Mouse (Mus musculus) midbrain, embryonic 13.5 days (tissue): Measurements from ENCODE around the gene Chil4. TPM values are rescaled to one million over a fixed set of nuclear protein-coding genes. Genes with fewer than 3 reads are reported as not detected.
"Not testable (repeated sequence)": the region's sequence is repeated elsewhere in the genome, so short reads cannot be mapped to it uniquely, and the experiment has no call there.

ENCODE experiments used
- ATAC-seq: fragments of 200-750 bp; cut with Nextera tagmentation; 2 replicates; pipeline ENCODE4 v1.8.0; 2017; ENCODE audit warnings: mild to moderate bottlenecking, moderate TSS enrichment, moderate library complexity
- H3K27ac ChIP-seq: fragments of 300-500 bp; sonication (generic); 2 replicates; pipeline ENCODE4 v1.5.1; 2015; ENCODE audit warnings: inconsistent platforms, mild to moderate bottlenecking, moderate library complexity
- H3K27me3 ChIP-seq: fragments of 300-500 bp; sonication (generic); 2 replicates; pipeline ENCODE4 v1.6.1; 2015; ENCODE audit warnings: mild to moderate bottlenecking, inconsistent platforms
- H3K36me3 ChIP-seq: fragments of 300-500 bp; sonication (generic); 2 replicates; pipeline ENCODE4 v1.6.1; 2015; ENCODE audit warnings: mild to moderate bottlenecking, inconsistent platforms
- H3K4me1 ChIP-seq: fragments of 300-500 bp; sonication (generic); replicated peaks from 2 replicates; pipeline ENCODE4 v1.6.1; 2015; ENCODE audit warnings: inconsistent platforms
- H3K4me2 ChIP-seq: fragments of 300-500 bp; sonication (generic); replicated peaks from 2 replicates; pipeline ENCODE4 v1.6.1; 2015; ENCODE audit warnings: moderate library complexity, mild to moderate bottlenecking, inconsistent platforms
- H3K4me3 ChIP-seq: fragments of 300-500 bp; sonication (generic); replicated peaks from 2 replicates; pipeline ENCODE4 v1.5.1; 2015; ENCODE audit warnings: mild to moderate bottlenecking, inconsistent platforms
- H3K9ac ChIP-seq: fragments of 300-500 bp; sonication (generic); replicated peaks from 2 replicates; pipeline ENCODE4 v1.6.1; 2015; ENCODE audit warnings: mild to moderate bottlenecking, inconsistent platforms
- H3K9me3 ChIP-seq: fragments of 300-500 bp; sonication (generic); 2 replicates; pipeline ENCODE4 v1.6.1; 2016; ENCODE audit warnings: mild to moderate bottlenecking, inconsistent platforms
- WGBS: fragments of 180-500 bp; shearing (Covaris S2); methylation state at CpG from one replicate; pipeline ENCODE4 v1.1.7; 2015; 5-methylcytosine and 5-hydroxymethylcytosine counted together
- polyA plus RNA-seq: library from polyadenylated mRNA; unstranded; fragments of >200 nt; fragmentation: Nextera tagmentation; extraction: Ambion mirVana; gene quantifications from 2 replicates; pipeline ENCODE4 v1.2.1, GENCODE M21; 2015

The Chil4 gene
- polyA plus RNA-seq, result not detected in 2 replicates

- ATAC-seq, result no peak
- Histone ChIP-seq H3K9me3 (no peaks in the 10 kb centered on the region), H3K36me3 (no peaks in the 10 kb centered on the region), H3K4me1 (no peaks in the 10 kb centered on the region), H3K4me2 (no peak within 1 kb of the TSS), H3K27ac (no peak within 1 kb of the TSS), H3K9ac (no peak within 1 kb of the TSS), H3K4me3 (no peak within 1 kb of the TSS), H3K27me3 (no peaks in the 10 kb centered on the region)
- WGBS, result 92% methylated on average over 2 of the region's 2 CpGs
Measured at GRCm38 (mm10) chr3:106219407-106219806, at the start of gene Chil4. Chil4 (minus strand) TSS chr3:106219507.

- no peak overlapping the region for H3K4me2 ChIP-seq
- ATAC-seq, result no peak
- WGBS, result 84% methylated on average over 2 of the region's 2 CpGs
Measured at GRCm38 (mm10) chr3:106265854-106266253, 46.5 kb upstream of the Chil4 start.

GRCm38 (mm10) chr3:106264854-106265253, 45.5 kb upstream of the Chil4 start:
- Histone ChIP-seq H3K36me3 (no peaks in the 10 kb centered on the region), H3K4me3 (no peak overlapping the region), H3K9me3 (0 out of 2 replicates have a peak, but pooled peaks cover 5% of the 10 kb centered on the region), H3K9ac (no peak overlapping the region), H3K27ac (no peak overlapping the region), H3K27me3 (no peaks in the 10 kb centered on the region), H3K4me1 (no peaks in the 10 kb centered on the region), H3K4me2 (no peak overlapping the region)
- no peak for ATAC-seq

More at GRCm38 (mm10) chr3:106265854-106266253, 46.5 kb upstream of the Chil4 start:
- H3K4me3 ChIP-seq, result no peak overlapping the region
- no peaks in the 10 kb centered on the region for H3K27me3 ChIP-seq
- no peak overlapping the region for H3K9ac ChIP-seq
- no peak overlapping the region for H3K27ac ChIP-seq
- H3K36me3 ChIP-seq, result no peaks in the 10 kb centered on the region
- no peaks in the 10 kb centered on the region for H3K4me1 ChIP-seq
- H3K9me3 ChIP-seq, result 0 out of 2 replicates have a peak, but pooled peaks cover 5% of the 10 kb centered on the region

- H3K27ac ChIP-seq, H3K4me3 ChIP-seq, H3K4me2 ChIP-seq, ATAC-seq, H3K36me3 ChIP-seq, H3K27me3 ChIP-seq, H3K4me1 ChIP-seq, H3K9ac ChIP-seq: not testable (repeated sequence)
- 91% methylated on average over 11 of the region's 11 CpGs for WGBS
- peaks cover 35% of the 10 kb centered on the region for H3K9me3 ChIP-seq
Measured at GRCm38 (mm10) chr3:106257076-106257475, 37.8 kb upstream of the Chil4 start.

DNA sequence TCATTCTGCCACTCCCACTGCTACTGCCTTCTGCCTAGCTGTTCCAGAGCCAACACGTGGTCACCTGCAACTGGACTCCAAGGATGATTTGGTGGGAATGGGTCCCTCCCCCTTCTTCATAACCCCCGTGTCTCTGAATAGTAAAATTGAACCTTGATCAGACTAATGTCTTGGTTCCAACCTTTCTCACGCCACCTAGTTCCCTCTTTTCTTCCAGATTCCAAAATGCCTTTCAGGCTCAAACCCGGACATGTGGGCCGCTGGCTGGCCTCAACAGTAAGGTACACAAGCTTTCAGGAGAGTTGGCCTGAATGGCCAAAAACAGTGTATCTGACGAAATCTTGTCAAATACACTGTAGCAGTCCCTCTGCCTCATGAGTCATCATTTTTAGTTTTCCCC, 33.4 kb upstream of the Chil4 start:
- Histone ChIP-seq H3K9me3 (peaks cover 29% of the 10 kb centered on the region), H3K36me3 (0 out of 2 replicates have a peak, but pooled peaks cover 4% of the 10 kb centered on the region), H3K4me3 (no peak overlapping the region), H3K27me3 (no peaks in the 10 kb centered on the region), H3K4me2 (no peak overlapping the region), H3K27ac (no peak overlapping the region), H3K9ac (no peak overlapping the region), H3K4me1 (peaks cover 7% of the 10 kb centered on the region; the same call in 1 of the 2 replicates)
- WGBS, result 92% methylated on average over 6 of the region's 6 CpGs
- ATAC-seq, result no peak

DNA sequence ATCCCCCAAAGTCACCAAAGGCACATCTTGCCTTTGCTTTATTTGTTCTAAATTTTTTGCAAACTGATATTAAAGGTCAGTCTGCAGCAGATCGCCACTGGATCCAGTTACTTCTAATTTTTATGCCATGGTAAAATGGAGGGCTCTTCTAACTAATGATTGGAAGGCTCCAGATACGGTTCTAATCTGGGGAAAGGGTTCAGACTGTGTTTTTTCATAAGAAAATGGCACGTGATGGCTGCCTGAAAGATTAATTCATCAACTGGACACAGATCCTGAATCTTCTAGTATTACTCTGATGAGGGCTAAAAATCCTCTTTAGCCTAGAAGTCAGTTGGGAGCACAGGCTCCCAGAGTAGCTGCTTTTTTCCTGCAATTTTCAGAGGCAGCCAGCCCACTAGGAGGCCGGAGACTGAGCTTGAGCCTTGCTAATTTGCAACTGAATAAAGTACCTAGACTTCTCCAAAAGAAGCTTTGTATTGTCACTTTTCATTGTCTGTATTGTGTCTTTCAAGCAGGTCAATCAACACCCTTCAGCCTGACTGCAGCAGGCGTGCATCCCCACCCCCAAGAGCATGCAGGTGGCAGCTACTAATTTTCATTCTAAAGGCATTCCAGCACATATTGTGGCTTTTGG, 31.6 kb upstream of the Chil4 start:
- not testable (repeated sequence) for H3K36me3 ChIP-seq, H3K4me3 ChIP-seq, H3K27ac ChIP-seq, H3K4me1 ChIP-seq, H3K4me2 ChIP-seq, H3K27me3 ChIP-seq, H3K9ac ChIP-seq
- H3K9me3 ChIP-seq, result peaks cover 19% of the 10 kb centered on the region
- WGBS, result 23% methylated on average over 5 of the region's 5 CpGs
- peak; percentile 75 for ATAC-seq

DNA sequence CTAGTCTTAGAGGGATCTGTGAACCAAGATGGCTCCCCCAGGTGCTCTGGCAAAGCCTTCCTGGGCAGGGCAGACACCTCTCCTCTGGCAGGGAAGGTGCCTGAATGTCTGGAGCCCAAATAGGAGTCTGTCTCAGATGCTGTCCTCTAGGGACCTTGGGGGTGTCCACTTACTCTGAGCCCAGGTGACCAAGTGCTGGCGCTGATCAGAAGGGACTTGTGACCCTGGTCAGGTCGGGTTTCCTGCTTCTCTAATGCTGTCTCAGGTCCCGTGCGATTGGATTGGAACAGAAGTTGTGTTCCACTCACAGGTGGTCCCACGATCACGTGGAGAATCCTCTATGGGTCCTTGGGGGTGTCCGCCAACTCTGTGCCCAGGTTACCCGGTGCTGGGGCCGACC, 28.1 kb upstream of the Chil4 start:
- H3K4me3 ChIP-seq, H3K4me1 ChIP-seq, H3K4me2 ChIP-seq, H3K9ac ChIP-seq, H3K9me3 ChIP-seq, H3K27me3 ChIP-seq, H3K27ac ChIP-seq, H3K36me3 ChIP-seq: not testable (repeated sequence)
- 0 out of 2 replicates have a peak, but pooled peaks have one; percentile 27 for ATAC-seq
- 91% methylated on average over 9 of the region's 9 CpGs for whole genome bisulfite sequencing

- H3K4me1 ChIP-seq, ATAC-seq, H3K36me3 ChIP-seq, H3K9me3 ChIP-seq, H3K27me3 ChIP-seq, H3K27ac ChIP-seq, H3K9ac ChIP-seq, H3K4me3 ChIP-seq, H3K4me2 ChIP-seq: not testable (repeated sequence)
- WGBS, result 88% methylated on average over 1 of the region's 1 CpGs
Measured at GRCm38 (mm10) chr3:106240210-106240609, 20.9 kb upstream of the Chil4 start.

GRCm38 (mm10) chr3:106239196-106239791, 20.0 kb upstream of the Chil4 start:
- H3K36me3 ChIP-seq, result no peaks in the 10 kb centered on the region
- H3K27ac ChIP-seq, result no peak overlapping the region
- no peak for ATAC-seq
- H3K4me3 ChIP-seq, result no peak overlapping the region
- H3K9me3 ChIP-seq, result 0 out of 2 replicates have a peak, but pooled peaks cover 9% of the 10 kb centered on the region
- no peaks in the 10 kb centered on the region for H3K4me1 ChIP-seq
- H3K4me2 ChIP-seq, result no peak overlapping the region
- WGBS, result 93% methylated on average over 5 of the region's 5 CpGs
- no peak overlapping the region for H3K9ac ChIP-seq
- no peaks in the 10 kb centered on the region for H3K27me3 ChIP-seq

DNA sequence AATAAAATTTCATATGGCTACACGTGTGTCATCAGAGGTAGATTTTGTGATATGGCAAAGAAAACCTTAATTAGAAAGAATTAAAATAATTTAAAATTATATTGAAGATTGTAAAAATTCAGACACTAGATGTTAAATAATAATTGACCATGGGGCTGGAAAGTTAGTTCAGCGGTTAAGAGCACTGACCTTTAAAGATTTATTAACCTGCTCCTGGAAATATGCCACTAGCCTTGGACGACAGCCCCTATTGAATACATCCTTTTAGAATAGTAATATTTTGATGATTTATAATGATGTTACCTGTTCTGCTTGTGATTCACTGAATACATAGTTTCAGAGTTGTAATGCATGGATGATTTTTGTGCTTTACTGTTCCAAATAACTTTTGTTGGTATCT, 4.1 kb upstream of the Chil4 start:
- not testable (repeated sequence) for H3K4me2 ChIP-seq, H3K27me3 ChIP-seq, H3K9me3 ChIP-seq, H3K36me3 ChIP-seq, H3K27ac ChIP-seq, ATAC-seq, H3K4me1 ChIP-seq, H3K4me3 ChIP-seq, H3K9ac ChIP-seq
- 76% methylated on average over 3 of the region's 3 CpGs for WGBS

- WGBS, result 91% methylated on average over 1 of the region's 1 CpGs
- H3K27me3 ChIP-seq, result no peaks in the 10 kb centered on the region
- no peaks in the 10 kb centered on the region for H3K9me3 ChIP-seq
- H3K4me3 ChIP-seq, result no peak overlapping the region
- H3K4me1 ChIP-seq, result no peaks in the 10 kb centered on the region
- H3K9ac ChIP-seq, result no peak overlapping the region
- no peaks in the 10 kb centered on the region for H3K36me3 ChIP-seq
- H3K4me2 ChIP-seq, result no peak overlapping the region
- ATAC-seq, result no peak
- H3K27ac ChIP-seq, result no peak overlapping the region
Measured at GRCm38 (mm10) chr3:106221625-106222265, 2.4 kb upstream of the Chil4 start.

- 88% methylated on average over 4 of the region's 4 CpGs for WGBS
- not testable (repeated sequence) for H3K36me3 ChIP-seq
Measured at GRCm38 (mm10) chr3:106218284-106218954, 888 bp downstream of the Chil4 start.

More at GRCm38 (mm10) chr3:106218284-106218954, 888 bp downstream of the Chil4 start:
- not testable (repeated sequence) for H3K9ac ChIP-seq, H3K4me2 ChIP-seq, H3K27ac ChIP-seq, H3K27me3 ChIP-seq, ATAC-seq, H3K4me3 ChIP-seq, H3K9me3 ChIP-seq, H3K4me1 ChIP-seq
